Mouse (Mus musculus) cerebellum, adult 8-10 months (tissue): ENCODE measurements at regions not wholly inside any gene's neighbourhood (a gene's known extent, or its start where the extent isn't known, plus 50 kb on each side); places are given as distances from the start of the nearest gene placed in this dataset.

Experiments
- DNase-seq: peaks from one replicate; pipeline ENCODE4 v3.0.0; 2022

- no peak for DNase-seq
These were observed 118.5 kb upstream of the Lmo4 start for GRCm38 (mm10) chr3:144323524-144323923.

GRCm38 (mm10) chr3:144319468-144320205 is 114.6 kb upstream of the Lmo4 start:
- no peak for DNase-seq

- DNase-seq, result no peak
These were observed 113.9 kb upstream of the Lmo4 start for GRCm38 (mm10) chr3:144318761-144319467.

GRCm38 (mm10) chr3:144310748-144311147 is 105.7 kb upstream of the Lmo4 start:
- DNase-seq, result no peak

- DNase-seq, result no peak
These were observed 103.6 kb upstream of the Lmo4 start for GRCm38 (mm10) chr3:144308616-144309015.

GRCm38 (mm10) chr3:144307557-144307956 is 102.5 kb upstream of the Lmo4 start:
- no peak for DNase-seq

GRCm38 (mm10) chr3:144305456-144305855 is 100.4 kb upstream of the Lmo4 start:
- DNase-seq, result no peak

- no peak for DNase-seq
These were observed 99.9 kb upstream of the Lmo4 start for GRCm38 (mm10) chr3:144304924-144305323.

GRCm38 (mm10) chr3:144302626-144303025 is 97.6 kb upstream of the Lmo4 start:
- no peak for DNase-seq

GRCm38 (mm10) chr3:144301068-144301467 is 96.0 kb upstream of the Lmo4 start:
- DNase-seq, result no peak

- DNase-seq, result no peak
These were observed 94.2 kb upstream of the Lmo4 start for GRCm38 (mm10) chr3:144299239-144299638.

GRCm38 (mm10) chr3:144289489-144289888 is 84.5 kb upstream of the Lmo4 start:
- no peak for DNase-seq

GRCm38 (mm10) chr3:144286100-144286499 is 81.1 kb upstream of the Lmo4 start:
- no peak for DNase-seq

- no peak for DNase-seq
These were observed 79.3 kb upstream of the Lmo4 start for GRCm38 (mm10) chr3:144284326-144284725.

- no peak for DNase-seq
These were observed 68.1 kb upstream of the Lmo4 start for GRCm38 (mm10) chr3:144273115-144273514.

GRCm38 (mm10) chr3:144270206-144270605 is 65.2 kb upstream of the Lmo4 start:
- no peak for DNase-seq

GRCm38 (mm10) chr3:144264554-144264953 is 59.5 kb upstream of the Lmo4 start:
- no peak for DNase-seq

- no peak for DNase-seq
These were observed 55.9 kb upstream of the Lmo4 start for GRCm38 (mm10) chr3:144260886-144261285.

- DNase-seq, result no peak
These were observed 52.9 kb upstream of the Lmo4 start for GRCm38 (mm10) chr3:144257714-144258517.

- no peak for DNase-seq
These were observed 52.2 kb upstream of the Lmo4 start for GRCm38 (mm10) chr3:144257196-144257595.

- DNase-seq, result no peak
These were observed 50.9 kb upstream of the Lmo4 start for GRCm38 (mm10) chr3:144255596-144256550.
